Mouse (Mus musculus) liver, postnatal 0 days (tissue): ENCODE results near the gene Ufc1. TPM values are rescaled to one million over a fixed set of nuclear protein-coding genes. Genes with fewer than 3 reads are reported as not detected.

ENCODE experiments used
- ATAC-seq: fragments of 200-750 bp; cut with Nextera tagmentation; 2 replicates; pipeline ENCODE4 v1.8.0; 2017; ENCODE audit warnings: mild to moderate bottlenecking, moderate library complexity
- DNase-seq: peaks from one replicate; pipeline ENCODE4 v3.0.0-alpha.2; 2016
- H3K27ac ChIP-seq: fragments of 300-500 bp; sonication (generic); 2 replicates; pipeline ENCODE4 v1.5.1; 2014; ENCODE audit warnings: antibody characterized with exemption, moderate library complexity, mild to moderate bottlenecking, low read depth
- H3K27me3 ChIP-seq: fragments of 300-500 bp; sonication (generic); 2 replicates; pipeline ENCODE4 v1.6.1; 2014; ENCODE audit warnings: low read length, control low read depth, mixed read lengths; ENCODE audit not compliant: insufficient read depth
- H3K36me3 ChIP-seq: fragments of 300-500 bp; sonication (generic); replicated peaks from 2 replicates; pipeline ENCODE4 v1.6.1; 2014; ENCODE audit warnings: mild to moderate bottlenecking, control low read depth, low read length, moderate library complexity, mixed read lengths; ENCODE audit not compliant: insufficient read depth
- H3K4me1 ChIP-seq: fragments of 300-500 bp; sonication (generic); 2 replicates; pipeline ENCODE4 v1.6.1; 2014; ENCODE audit warnings: antibody characterized with exemption, mild to moderate bottlenecking, control low read depth; ENCODE audit not compliant: insufficient read depth
- H3K4me2 ChIP-seq: fragments of 300-500 bp; sonication (generic); 2 replicates; pipeline ENCODE4 v1.6.1; 2014; ENCODE audit warnings: low read depth, mild to moderate bottlenecking, low read length, moderate library complexity, mixed read lengths
- H3K4me3 ChIP-seq: fragments of 300-500 bp; sonication (generic); 2 replicates; pipeline ENCODE4 v1.5.1; 2014; ENCODE audit warnings: low read depth, low read length
- H3K9ac ChIP-seq: fragments of 300-500 bp; sonication (generic); replicated peaks from 2 replicates; pipeline ENCODE4 v1.6.1; 2014; ENCODE audit warnings: mild to moderate bottlenecking, moderate library complexity
- H3K9me3 ChIP-seq: fragments of 300-500 bp; sonication (generic); 2 replicates; pipeline ENCODE4 v1.6.1; 2016; ENCODE audit warnings: mild to moderate bottlenecking, control low read depth, low read length, mixed read lengths
- CTCF ChIP-seq: sonication (generic); IDR thresholded peaks from 2 replicates; pipeline ENCODE4 v1.5.1; 2016; ENCODE audit warnings: antibody characterized with exemption, low read depth
- EP300 ChIP-seq: IDR thresholded peaks from 2 replicates; pipeline ENCODE4 v1.6.1; 2016; ENCODE audit warnings: antibody characterized with exemption, low read depth, mild to moderate bottlenecking
- WGBS: fragments of 180-500 bp; shearing (Covaris S2); extraction: QIAGEN DNeasy Blood & Tissue Kit; methylation state at CpG from one replicate; pipeline ENCODE4 v1.1.7; 2014; ENCODE audit not compliant: insufficient replicate concordance; 5-methylcytosine and 5-hydroxymethylcytosine counted together
- polyA plus RNA-seq: library from polyadenylated mRNA; unstranded; fragments of >200 nt; fragmentation: Nextera tagmentation; extraction: Ambion mirVana; gene quantifications from 2 replicates; pipeline ENCODE4 v1.2.1, GENCODE M21; 2015

The Ufc1 gene
- polyA plus RNA-seq, 1 experiment from 2014 or later, result 59.6 TPM

DNA sequence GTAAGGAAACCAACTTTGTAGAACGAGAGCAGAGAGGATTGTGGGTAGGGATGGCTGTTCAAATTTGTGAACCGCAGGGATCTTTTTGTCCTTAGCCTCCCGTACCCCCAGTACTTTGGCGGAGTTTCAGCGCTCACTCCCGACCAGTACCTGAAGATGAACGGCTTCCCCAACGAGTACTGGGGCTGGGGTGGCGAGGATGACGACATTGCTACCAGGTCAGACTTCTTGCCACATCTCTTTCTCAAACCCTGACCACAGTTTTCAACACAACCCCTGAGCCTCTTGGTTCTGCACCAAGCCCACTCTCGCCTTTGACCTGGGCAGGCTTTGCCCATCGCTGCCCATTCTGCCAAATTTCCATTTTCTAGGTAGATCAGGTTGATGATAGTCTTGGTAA lies 20.7 kb downstream of the Ufc1 start:
- TF ChIP-seq CTCF (no peak), EP300 (no peak)
- no peaks in the 10 kb centered on the region for H3K9me3 ChIP-seq
- peaks cover 63% of the 10 kb centered on the region for H3K36me3 ChIP-seq
- H3K4me2 ChIP-seq, result no peak overlapping the region
- 87% methylated on average over 12 of the region's 12 CpGs for WGBS
- H3K27ac ChIP-seq, result no peak overlapping the region
- no peak overlapping the region for H3K4me3 ChIP-seq
- H3K4me1 ChIP-seq, result peaks cover 21% of the 10 kb centered on the region
- no peaks in the 10 kb centered on the region for H3K27me3 ChIP-seq
- no peak overlapping the region for H3K9ac ChIP-seq
- DNase-seq (no peak), ATAC-seq (no peak)

DNA sequence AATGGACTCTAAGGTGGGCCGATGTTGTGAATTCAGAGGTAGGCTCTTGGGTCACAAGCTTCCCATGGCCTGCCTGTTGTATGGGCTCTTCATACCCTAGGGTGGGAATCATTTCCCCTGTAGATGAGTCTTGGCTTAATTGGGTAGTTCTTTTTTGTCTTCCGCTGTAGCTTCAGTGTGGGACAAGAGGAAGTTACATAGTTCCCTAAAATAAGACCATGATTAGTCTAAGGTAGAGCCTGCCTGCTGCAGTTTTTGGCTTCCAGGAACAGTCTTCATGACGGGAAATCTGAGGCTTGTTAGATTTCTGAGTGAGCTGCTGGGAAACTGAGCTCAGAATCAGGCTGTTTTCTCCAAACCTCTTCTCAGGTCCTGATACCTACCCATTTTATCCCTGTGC lies 22.7 kb downstream of the Ufc1 start:
- H3K4me1 ChIP-seq, result peaks cover 21% of the 10 kb centered on the region
- 47% methylated on average over 3 of the region's 3 CpGs for WGBS
- DNase-seq (no peak), ATAC-seq (no peak)
- H3K9ac ChIP-seq, result peak overlapping the region; percentile 83; the same call in 1 of the 2 replicates
- no peaks in the 10 kb centered on the region for H3K27me3 ChIP-seq
- no peaks in the 10 kb centered on the region for H3K9me3 ChIP-seq
- peak overlapping the region; percentile 85 for H3K4me2 ChIP-seq
- peaks cover 42% of the 10 kb centered on the region for H3K36me3 ChIP-seq
- peak overlapping the region; percentile 90 for H3K4me3 ChIP-seq
- H3K27ac ChIP-seq, result peak overlapping the region; percentile 68
- TF ChIP-seq EP300, result no peak
- TF ChIP-seq CTCF, result no peak

DNA sequence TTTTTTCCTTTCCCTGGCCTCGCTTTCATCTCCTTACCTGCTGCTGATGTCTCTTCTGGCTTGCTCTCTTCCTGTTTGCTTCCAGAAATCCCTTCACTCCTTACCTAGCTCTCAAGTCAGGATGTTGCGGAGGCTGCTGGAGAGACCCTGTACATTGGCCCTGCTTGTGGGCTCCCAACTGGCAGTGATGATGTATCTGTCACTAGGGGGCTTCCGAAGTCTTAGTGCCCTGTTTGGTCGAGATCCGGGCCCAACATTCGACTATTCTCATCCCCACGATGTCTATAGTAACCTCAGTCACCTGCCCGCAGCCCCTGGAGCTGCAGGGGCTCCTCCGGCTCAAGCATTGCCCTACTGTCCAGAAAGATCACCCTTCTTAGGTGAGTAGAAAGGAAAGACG lies 23.2 kb downstream of the Ufc1 start:
- WGBS, result 55% methylated on average over 10 of the region's 10 CpGs
- Histone ChIP-seq H3K4me1 (peaks cover 21% of the 10 kb centered on the region), H3K9me3 (no peaks in the 10 kb centered on the region), H3K4me3 (peak overlapping the region; percentile 90), H3K27me3 (no peaks in the 10 kb centered on the region), H3K9ac (peak overlapping the region; percentile 83), H3K4me2 (peak overlapping the region; percentile 85), H3K27ac (peak overlapping the region; percentile 68), H3K36me3 (peaks cover 37% of the 10 kb centered on the region)
- TF ChIP-seq CTCF, result peak; percentile 21; the same call in 1 of the 2 replicates
- no peak for TF ChIP-seq EP300
- DNase-seq (no peak), ATAC-seq (no peak)

DNA sequence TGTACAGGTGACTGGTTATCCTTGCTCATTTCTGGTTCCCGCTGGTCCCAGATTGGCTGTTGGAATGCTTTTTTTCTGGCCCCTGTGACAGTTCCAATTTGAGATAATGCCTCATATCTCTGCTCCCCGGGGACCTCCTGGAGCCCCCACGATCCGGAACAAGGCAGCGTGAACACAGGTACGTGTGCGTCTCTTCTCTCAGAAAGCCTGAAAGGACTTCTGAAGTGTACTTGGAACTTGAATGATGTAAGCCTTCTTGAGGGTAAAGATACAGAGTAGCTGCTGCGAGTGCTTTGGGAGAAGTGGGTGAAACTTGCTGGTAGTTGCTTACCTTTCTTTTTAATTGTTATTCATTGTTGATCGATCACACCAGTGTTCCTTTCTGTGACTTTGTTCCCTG lies 23.6 kb downstream of the Ufc1 start:
- peak overlapping the region; percentile 85 for H3K4me2 ChIP-seq
- H3K27me3 ChIP-seq, result no peaks in the 10 kb centered on the region
- DNase-seq, result no peak
- TF ChIP-seq EP300, result no peak
- H3K4me3 ChIP-seq, result peak overlapping the region; percentile 90
- no peak for ATAC-seq
- H3K9me3 ChIP-seq, result no peaks in the 10 kb centered on the region
- whole genome bisulfite sequencing, result 36% methylated on average over 9 of the region's 9 CpGs
- peak overlapping the region; percentile 83 for H3K9ac ChIP-seq
- H3K36me3 ChIP-seq, result peaks cover 33% of the 10 kb centered on the region
- H3K27ac ChIP-seq, result peak overlapping the region; percentile 68
- peaks cover 21% of the 10 kb centered on the region for H3K4me1 ChIP-seq

DNA sequence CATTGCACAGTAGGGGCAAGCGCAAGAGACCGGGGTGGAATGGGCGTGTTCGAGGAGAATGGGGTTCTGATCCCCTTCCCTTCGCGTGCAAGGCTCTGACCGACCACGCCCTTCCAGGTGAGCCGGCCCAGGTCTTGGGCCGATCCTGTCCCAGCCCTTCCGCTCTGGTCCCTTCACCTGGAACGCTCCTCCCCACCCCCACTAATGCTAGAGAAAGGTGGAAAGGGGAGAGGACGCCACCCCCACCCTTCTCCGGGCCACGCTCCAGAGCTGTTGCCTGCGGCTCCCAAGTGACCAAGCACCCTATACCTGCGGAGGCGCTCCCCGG lies 24.3 kb downstream of the Ufc1 start:
- peak overlapping the region; percentile 85 for H3K4me2 ChIP-seq
- peak overlapping the region; percentile 83 for H3K9ac ChIP-seq
- H3K9me3 ChIP-seq, result no peaks in the 10 kb centered on the region
- peak; percentile 61 for ATAC-seq
- no peak for TF ChIP-seq EP300
- TF ChIP-seq CTCF, result no peak
- no peaks in the 10 kb centered on the region for H3K27me3 ChIP-seq
- H3K27ac ChIP-seq, result peak overlapping the region; percentile 68
- WGBS, result 0% methylated on average over 19 of the region's 19 CpGs
- peaks cover 21% of the 10 kb centered on the region for H3K4me1 ChIP-seq
- peak overlapping the region; percentile 90 for H3K4me3 ChIP-seq
- no peak for DNase-seq
- peaks cover 26% of the 10 kb centered on the region for H3K36me3 ChIP-seq

DNA sequence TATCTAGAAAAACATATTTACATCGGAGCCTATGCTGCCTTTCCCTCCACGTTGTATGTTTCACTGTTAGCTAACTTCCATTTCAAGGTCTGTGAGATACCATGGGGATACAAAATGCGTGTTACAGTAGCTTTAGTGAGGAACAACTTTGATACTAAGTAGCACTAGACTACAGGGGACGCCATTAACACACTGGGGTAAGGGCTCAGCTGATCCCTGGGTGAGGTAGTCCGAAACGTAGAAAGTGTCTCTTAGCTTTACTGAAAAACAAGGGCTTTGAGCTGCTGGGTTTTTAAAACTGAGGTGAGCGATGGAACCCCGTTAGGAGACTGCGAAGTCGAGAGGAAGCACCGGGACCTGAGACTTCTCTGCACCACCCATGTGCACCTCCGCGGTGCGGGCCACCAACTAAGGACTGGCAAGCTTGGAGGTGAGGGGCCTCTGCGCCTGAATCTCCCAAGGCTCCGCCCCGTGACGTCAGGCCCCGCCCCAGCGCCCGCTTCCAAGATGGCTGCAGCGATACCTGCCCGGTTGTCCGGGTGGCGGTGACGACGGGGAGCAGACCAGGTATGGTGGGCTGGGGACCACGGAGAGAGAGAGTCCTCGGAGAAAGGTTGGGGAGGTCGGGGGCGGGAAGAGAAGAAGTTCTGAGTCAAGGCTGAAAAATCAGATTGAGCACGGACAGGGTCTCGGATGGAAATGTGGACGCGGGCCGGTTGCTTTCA lies 24.8 kb downstream of the Ufc1 start, which contains the start of gene B4galt3:
Gene B4galt3, plus strand, starts transcription at position 481 of the 725 bp plus-strand sequence.
- Histone ChIP-seq H3K4me3 (peak within 1 kb of the TSS; percentile 90), H3K9ac (peak within 1 kb of the TSS; percentile 83), H3K9me3 (no peaks in the 10 kb centered on the region), H3K4me1 (peaks cover 21% of the 10 kb centered on the region), H3K36me3 (peaks cover 21% of the 10 kb centered on the region), H3K27me3 (no peaks in the 10 kb centered on the region), H3K27ac (peak within 1 kb of the TSS; percentile 68), H3K4me2 (peak within 1 kb of the TSS; percentile 85)
- WGBS, result 4% methylated on average over 36 of the region's 36 CpGs
- no peak for TF ChIP-seq EP300
- TF ChIP-seq CTCF, result 0 out of 2 replicates have a peak, but pooled peaks have one; percentile 10
- ATAC-seq (peak; percentile 96), DNase-seq (peak; percentile 98)
